8 mouse cellular contexts compared by ENCODE assay signal in the genomic region with DNA sequence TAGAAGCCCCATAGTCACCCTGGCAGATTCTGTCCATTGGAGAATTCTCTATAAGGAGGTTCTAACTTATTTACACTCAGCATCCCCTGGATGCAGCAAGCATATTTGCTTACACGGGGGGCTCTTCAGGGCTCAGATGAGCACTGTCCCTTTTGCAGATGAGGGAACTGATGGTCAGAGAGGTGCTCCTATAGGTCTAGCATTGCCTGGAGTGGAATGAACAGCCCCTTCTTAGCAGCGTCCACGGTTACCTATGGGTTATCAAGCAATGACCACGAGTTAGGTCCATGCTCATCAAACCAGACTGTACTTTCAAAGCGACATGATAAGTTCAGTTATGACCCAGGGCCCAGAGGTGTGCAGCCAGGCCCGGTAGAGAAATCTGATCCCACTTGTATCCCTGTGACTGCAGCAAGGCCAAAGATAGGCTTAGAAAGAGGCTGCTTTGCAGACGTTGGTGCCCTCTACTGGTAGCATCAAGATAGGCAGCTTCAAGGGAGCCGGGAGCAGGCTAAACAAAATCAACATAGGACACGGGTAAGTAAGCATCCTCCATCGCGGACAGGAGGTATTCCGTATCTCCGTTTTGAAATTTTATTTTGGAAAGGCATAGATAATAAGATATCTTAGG.
DNase-seq lines count a peak whose midpoint lies in the region; ATAC-seq lines count a peak whose summit lies in the region.

No protein-coding gene starts in this region.

- no peak overlapping the region for H3K4me2 ChIP-seq in neural tube, embryonic 11.5 days (ENCODE audit: low read depth)

- intact Hi-C loops in left cerebral cortex, postnatal 4 days (cut with DNase I) = loop anchor here (2.0 to 10.0 kb wide), 2 partner anchors 80 to 322 kb away; no protein-coding TSS in a partner anchor

- H3K4me3 ChIP-seq in neural tube, embryonic 11.5 days (ENCODE audit: low read depth, low read length) = no peak overlapping the region

- H3K4me1 ChIP-seq in neural tube, embryonic 11.5 days (ENCODE audit: control insufficient read depth, insufficient read depth, low read length) = no peaks in the 10 kb centered on the region

- H3K36me3 ChIP-seq in neural tube, embryonic 11.5 days (ENCODE audit: control insufficient read depth, insufficient read depth, low read length) = no peaks in the 10 kb centered on the region

- DNase-seq in urinary bladder, postnatal 14 days (ENCODE audit: low spot score) = peak; percentile 68
- no peak for DNase-seq in urinary bladder, postnatal 10 days (ENCODE audit: low spot score)
- peak; percentile 82 to 85 for DNase-seq in cerebellum, postnatal 14 days
- peak; percentile 37 to 74 for DNase-seq in frontal cortex, postnatal 14 days (ENCODE audit: low spot score in 2 of 2)
- peak; percentile 56 for DNase-seq in kidney, adult 18-20 months
- DNase-seq in left cerebral cortex, postnatal 4 days = peak; percentile 70
- DNase-seq in neural tube, embryonic 11.5 days (ENCODE audit: low spot score) = peak; percentile 75
- DNase-seq in yolk sac, embryonic 10.5 days (ENCODE audit: low spot score) = peak; percentile 40

- 26% methylated on average over 13 of the region's 13 CpGs for WGBS in neural tube, embryonic 11.5 days

- ATAC-seq in neural tube, embryonic 11.5 days (ENCODE audit: insufficient read depth, low FRiP score, low TSS enrichment) = no peak

- H3K27ac ChIP-seq in neural tube, embryonic 11.5 days (ENCODE audit: low read depth, low read length) = no peak overlapping the region

- H3K27me3 ChIP-seq in neural tube, embryonic 11.5 days (ENCODE audit: control insufficient read depth, insufficient read depth, low read length) = no peaks in the 10 kb centered on the region

- no peak overlapping the region for H3K9ac ChIP-seq in neural tube, embryonic 11.5 days (ENCODE audit: low read length)

- H3K9me3 ChIP-seq in neural tube, embryonic 11.5 days (ENCODE audit: control insufficient read depth, low read length) = no peaks in the 10 kb centered on the region
